Mouse (Mus musculus) B cell, adult 2 months (primary cell): ENCODE measurements at regions not wholly inside any gene's neighbourhood (a gene's known extent, or its start where the extent isn't known, plus 50 kb on each side); places are given as distances from the start of the nearest gene placed in this dataset.

ENCODE experiments used
- DNase-seq, 2 experiments: peaks; one replicate each; pipeline ENCODE4 v3.0.0; 2022

- DNase-seq: no peak
Observed at GRCm38 (mm10) chr13:28513336-28513735, 256.0 kb downstream of the Gm11361 start.

DNA sequence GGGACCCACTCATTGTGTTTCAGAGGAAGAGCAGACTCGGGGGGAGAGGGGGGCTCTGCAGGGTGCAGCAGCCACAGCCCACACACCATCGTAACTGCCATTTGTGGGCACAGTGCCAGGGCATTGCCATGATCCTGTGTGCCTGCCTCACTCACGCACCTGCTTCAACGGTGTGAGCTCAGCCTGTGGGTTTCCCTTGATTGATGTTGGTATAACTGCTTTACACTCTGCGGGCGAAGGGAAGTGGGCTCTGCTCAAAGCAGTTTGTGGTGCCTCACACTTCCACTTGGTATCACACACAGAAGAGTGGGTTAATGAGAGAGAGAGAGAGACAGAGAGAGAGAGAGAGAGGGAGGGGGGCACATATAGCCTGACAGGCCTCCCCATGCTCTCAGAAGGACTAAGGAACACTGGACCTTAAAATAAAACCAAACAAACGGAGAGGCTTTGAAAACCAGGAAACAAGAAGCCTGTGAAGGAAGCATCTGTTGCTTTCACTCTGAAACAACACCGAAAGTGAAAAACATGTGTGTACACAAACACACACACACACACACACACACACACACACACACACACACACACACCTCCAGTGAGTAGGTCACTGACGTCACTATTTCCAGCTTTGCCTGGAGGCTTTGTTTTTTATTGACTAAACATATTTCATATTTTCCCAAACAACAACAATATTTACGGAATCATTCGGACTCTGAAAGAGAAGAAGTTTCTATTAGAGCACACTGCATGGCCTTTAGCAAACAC, 255.4 kb downstream of the Gm11361 start:
- peak; percentile 68 to 69 for DNase-seq

DNA sequence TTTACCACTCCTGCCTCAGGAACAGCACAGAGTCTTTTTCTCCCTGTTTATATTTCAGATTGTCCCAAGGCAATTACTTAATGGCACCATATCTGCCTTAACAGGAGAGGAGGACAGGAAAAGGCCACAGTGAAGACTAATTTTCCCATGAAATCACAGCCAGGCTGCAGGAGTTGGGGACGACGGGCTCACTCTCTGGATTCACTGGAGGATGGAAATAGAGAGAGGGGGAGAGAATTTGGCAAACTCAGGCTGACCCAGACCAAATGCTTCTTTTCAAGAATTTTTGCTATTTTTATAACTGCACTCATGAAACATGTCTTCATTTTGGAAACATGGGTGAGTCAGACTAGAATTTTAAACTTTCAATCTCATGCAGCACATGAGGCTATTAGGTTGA, 250.9 kb downstream of the Gm11361 start:
- no peak for DNase-seq

GRCm38 (mm10) chr13:28507783-28508182, 250.5 kb downstream of the Gm11361 start:
- no peak for DNase-seq

GRCm38 (mm10) chr13:28504340-28504739, 247.0 kb downstream of the Gm11361 start:
- no peak for DNase-seq

DNA sequence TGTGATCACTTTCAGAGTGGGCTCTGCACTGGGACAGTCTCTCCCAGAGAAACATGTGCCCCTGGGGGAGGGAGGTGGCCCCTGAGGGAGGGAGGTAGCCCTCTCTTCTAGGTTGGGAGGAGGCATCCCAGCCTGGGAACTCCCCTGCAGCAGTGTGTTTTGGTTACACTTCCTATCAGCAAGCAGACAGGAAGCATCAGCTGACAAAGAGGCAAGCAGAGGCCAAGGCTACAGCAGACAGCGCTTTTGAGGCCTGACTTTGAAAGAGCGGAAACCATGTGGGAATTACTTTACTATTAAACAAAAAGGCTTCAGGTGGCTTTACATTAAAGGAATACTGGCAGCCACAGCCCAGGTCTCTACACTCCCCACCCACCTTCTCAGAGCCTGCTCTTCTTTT, 244.8 kb downstream of the Gm11361 start:
- DNase-seq: peak; percentile 68 to 75

DNA sequence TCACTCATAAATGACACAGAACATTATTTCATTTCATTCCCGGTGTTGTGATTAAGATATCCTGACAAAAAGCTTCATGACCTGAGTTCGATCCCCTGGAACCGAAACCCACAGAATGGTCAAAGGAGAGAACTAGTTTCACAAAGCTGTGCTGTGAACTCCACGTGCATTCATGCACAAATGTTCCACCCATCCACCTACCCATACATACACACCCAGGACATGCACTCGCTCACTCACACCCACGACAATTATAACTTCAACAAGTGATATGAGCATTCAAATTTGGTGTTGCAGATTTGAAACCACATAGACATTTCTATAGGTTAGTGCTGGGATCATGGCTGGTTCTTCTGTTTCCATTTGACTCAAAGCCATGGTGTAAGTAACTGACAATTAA, 243.4 kb downstream of the Gm11361 start:
- DNase-seq: peak; percentile 19 to 23

DNA sequence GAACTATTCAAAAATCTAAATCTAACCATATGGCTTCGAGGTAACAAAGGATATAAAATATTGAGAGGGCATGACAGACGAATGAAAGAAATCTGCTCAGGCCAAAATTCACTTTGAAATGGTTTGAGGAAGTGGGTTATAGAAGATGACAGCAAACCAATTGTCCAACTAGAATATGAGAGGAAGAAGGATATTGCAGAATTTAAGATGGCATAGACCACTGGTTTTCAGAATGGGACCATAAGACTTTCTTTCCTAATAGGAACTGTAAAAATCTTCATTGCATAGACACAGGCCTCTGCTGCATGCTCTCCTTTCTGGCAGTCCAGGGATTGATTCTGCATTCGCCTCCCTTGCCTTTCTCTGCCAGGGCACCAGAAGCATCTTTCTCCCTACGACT, 240.2 kb downstream of the Gm11361 start:
- DNase-seq: no peak

DNA sequence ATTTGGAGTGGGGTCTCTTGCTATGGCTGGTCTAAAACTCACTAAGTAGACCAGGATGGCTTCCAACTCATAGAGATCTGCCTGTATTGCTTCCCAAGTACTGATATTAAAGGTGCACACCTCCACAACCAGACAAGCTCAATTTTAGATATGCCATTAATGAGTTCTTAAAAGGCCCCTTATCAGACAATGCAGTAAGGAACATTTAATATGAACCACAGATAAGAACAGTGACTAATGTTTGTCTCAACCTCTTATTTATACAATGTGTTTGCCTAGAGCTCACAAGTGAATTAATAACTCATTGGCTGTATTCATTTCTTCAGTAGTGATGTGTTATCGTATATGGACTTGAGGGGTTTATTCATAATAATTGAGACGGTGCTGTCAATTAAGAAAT, 234.7 kb downstream of the Gm11361 start:
- DNase-seq: no peak

- no peak for DNase-seq
Observed at GRCm38 (mm10) chr13:28483727-28484126, 226.4 kb downstream of the Gm11361 start.

DNA sequence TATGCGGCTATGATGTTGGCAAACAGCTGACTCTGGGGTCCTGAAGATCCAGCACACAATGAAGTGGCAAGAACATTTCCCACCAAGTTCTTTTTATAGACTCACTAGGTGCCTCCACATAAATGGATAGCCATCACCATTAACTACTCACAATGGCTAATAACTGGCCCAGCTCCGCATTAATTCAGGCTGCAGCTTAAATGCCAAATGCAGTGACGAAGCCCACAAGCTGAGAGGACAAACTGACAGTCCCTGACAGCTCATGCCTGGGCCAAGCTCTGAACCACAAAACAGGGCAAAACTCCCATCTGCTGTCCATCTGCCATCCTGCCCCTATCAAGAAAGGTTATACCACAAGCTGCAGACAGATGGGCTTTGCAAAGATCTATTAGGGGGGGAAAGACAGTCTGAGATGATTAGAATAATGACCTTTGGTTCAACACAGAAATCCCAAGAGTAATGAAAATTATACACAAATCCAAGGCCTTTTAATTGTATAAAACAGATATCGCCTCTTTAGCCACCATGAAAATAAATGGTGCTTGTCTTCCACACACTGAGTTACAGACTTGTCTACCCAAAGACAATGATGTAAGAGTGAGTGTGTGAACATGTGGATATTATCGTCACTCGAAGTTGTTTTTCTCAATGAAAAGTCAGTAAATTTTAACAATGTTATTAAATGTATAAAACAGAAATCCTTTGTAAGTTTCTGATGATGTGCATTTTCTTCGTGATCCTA, 224.1 kb downstream of the Gm11361 start:
- no peak for DNase-seq

- DNase-seq: no peak
Observed at GRCm38 (mm10) chr13:28466151-28466550, 208.8 kb downstream of the Gm11361 start.

DNA sequence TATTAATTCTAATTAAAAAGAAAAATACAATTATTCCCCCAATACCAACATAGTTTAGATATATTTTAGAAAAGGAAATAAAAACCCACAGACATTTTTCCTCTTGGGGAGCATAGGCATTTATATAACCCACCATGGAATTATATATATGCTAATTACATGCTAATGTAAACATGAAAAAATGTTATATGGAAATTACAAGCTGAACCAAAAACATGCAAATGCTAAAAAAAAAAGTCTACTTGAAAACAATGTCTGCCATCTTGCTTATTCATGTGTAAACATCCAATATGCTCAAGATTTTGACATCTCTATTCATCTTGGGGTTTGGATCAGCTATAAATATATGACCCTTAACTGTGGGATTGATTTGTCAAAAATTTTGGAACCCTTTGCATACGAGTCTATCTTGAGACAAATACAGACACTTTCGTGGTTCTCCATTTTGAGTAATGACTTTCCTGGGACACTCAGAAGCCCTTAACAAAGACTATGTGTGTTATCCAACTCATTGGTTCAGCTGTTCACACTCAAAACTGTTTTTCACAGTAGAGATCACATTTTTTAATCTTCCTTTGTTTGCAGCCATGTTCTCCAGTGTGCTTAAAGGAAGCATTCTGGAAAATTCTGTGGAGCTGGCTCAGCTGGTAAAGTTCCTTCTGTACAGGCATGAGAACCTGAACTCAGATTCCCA, 208.0 kb downstream of the Gm11361 start:
- DNase-seq: no peak

DNA sequence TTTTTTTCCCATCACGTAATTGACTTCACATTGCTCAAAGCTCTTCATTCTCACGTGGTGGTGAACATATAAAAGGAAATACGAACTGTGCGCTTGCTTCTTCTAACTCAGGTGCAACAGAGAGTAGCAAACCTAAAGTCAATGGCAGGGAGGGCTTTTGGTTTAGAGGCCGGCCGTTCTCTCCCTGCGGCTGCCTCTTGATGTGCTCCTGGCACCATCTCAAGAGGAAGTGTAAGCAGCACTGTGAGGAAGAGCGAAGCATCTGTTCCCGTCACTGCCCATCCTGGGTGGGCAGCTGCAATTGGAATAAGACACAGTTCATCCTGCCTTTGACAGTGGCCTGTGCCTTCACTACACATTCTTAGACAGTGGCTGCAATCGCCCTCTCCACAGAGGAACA, 204.0 kb downstream of the Gm11361 start:
- no peak for DNase-seq

GRCm38 (mm10) chr13:28457403-28457802, 200.1 kb downstream of the Gm11361 start:
- DNase-seq: no peak

- no peak for DNase-seq
Observed at GRCm38 (mm10) chr13:28455878-28456277, 198.6 kb downstream of the Gm11361 start.

DNA sequence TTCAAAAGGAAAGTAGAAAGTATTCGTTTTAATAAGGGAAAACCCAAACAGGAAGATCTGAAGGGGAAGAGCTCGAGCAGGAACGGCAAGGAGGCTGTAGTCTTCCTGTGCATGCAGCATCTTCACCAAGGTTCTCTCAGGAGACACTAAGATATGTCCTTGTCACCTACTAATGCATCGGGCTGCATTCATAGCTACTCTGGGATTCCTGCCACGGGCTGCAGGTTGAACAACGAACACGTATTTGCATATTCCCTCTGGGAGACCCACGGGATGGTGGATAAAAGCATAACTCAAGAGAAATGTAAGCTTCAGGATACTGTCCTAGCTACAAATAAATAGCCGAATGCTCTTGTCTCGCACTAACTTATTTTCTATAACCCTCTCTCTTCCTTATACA, 197.7 kb downstream of the Gm11361 start:
- no peak for DNase-seq

GRCm38 (mm10) chr13:28450699-28451445, 193.5 kb downstream of the Gm11361 start:
- DNase-seq: no peak

- DNase-seq: no peak
Observed at GRCm38 (mm10) chr13:28449026-28449425, 191.7 kb downstream of the Gm11361 start.

GRCm38 (mm10) chr13:28442250-28442649, 184.9 kb downstream of the Gm11361 start:
- DNase-seq: no peak

- no peak for DNase-seq
Observed at GRCm38 (mm10) chr13:28433445-28433844, 176.1 kb downstream of the Gm11361 start.

DNA sequence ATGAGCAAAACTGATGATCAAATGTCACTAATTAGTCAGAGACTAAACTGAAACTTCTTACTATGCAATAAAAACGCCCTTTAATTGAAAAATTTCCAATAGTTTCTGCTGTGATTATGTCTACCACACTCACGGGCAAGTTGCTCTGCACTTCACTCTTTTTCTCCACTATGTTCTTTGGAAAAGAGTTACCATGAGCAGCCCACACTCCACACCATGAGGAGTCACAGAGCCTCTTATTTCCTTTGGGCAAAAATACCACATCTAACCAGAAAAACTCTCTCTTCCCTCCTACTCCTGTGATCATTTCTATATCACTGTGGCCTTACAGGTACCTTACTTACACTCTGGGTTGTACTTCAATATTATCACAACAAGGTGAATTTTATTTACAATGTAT, 174.7 kb downstream of the Gm11361 start:
- no peak for DNase-seq

DNA sequence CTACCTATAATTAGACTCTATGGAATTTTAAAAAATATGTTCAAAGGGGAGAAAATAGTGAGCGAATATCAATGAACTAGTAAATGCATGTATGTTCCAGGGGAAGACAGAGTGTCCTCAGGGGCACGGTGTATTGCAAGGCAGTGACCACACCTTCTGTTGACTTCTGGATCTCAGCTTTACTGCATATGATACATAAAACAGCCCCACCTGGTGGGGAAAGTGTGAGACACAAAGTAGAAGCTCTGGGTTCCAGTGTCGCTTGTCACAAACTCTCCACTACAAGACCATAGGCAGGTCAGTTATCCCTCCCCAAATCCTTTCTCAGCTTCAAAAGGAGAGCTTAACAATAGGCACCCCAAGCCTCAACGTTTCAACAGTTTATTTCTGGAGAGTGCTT, 168.8 kb downstream of the Gm11361 start:
- peak; percentile 43 to 46 for DNase-seq
